Mouse (Mus musculus) erythroblast, embryonic 14.5 days (primary cell): Measurements from ENCODE around the gene Dkc1. TPM values are rescaled to one million over a fixed set of nuclear protein-coding genes. Genes with fewer than 3 reads are reported as not detected.

Source experiments
- H3K27me3 ChIP-seq: 2 replicates; pipeline ENCODE4 v1.6.1; 2012; ENCODE audit warnings: inconsistent platforms; ENCODE audit not compliant: control insufficient read depth
- H3K36me3 ChIP-seq: 2 replicates; pipeline ENCODE4 v1.6.1; 2012; ENCODE audit warnings: mild to moderate bottlenecking, inconsistent platforms; ENCODE audit not compliant: control insufficient read depth
- H3K4me1 ChIP-seq: 2 replicates; pipeline ENCODE4 v1.6.1; 2012; ENCODE audit warnings: inconsistent platforms; ENCODE audit not compliant: control insufficient read depth
- H3K4me3 ChIP-seq: replicated peaks from 2 replicates; pipeline ENCODE3; 2012; ENCODE audit warnings: moderate library complexity, mild to moderate bottlenecking, inconsistent platforms
- H3K9me3 ChIP-seq: 2 replicates; pipeline ENCODE4 v1.6.1; 2012; ENCODE audit warnings: low read length, inconsistent platforms, mixed read lengths; ENCODE audit not compliant: control insufficient read depth
- GATA1 ChIP-seq: IDR thresholded peaks from 2 replicates; pipeline ENCODE4 v1.6.1; 2012; ENCODE audit warnings: low read length, inconsistent platforms, mixed read lengths
- TAL1 ChIP-seq: IDR thresholded peaks from 3 replicates; pipeline ENCODE4 v1.6.1; 2012; ENCODE audit warnings: low read length, inconsistent platforms, mixed read lengths
- polyA plus RNA-seq: library from polyadenylated mRNA; stranded (reverse); fragments of >175 nt; gene quantifications from 2 replicates; pipeline ENCODE4 v1.2.3, GENCODE M21; 2012

Dkc1 gene
- polyA plus RNA-seq = 0.63 and 1.1 TPM in 2 replicates

- peaks cover 7% of the 10 kb centered on the region; the same call in 1 of the 2 replicates for H3K9me3 ChIP-seq
- H3K27me3 ChIP-seq = peaks cover 3% of the 10 kb centered on the region; the same call in 1 of the 2 replicates
- H3K4me1 ChIP-seq = peaks cover 23% of the 10 kb centered on the region
- H3K36me3 ChIP-seq = peaks cover 27% of the 10 kb centered on the region
- no peak for TF ChIP-seq TAL1
- no peak for TF ChIP-seq GATA1
- peak within 1 kb of the TSS; percentile 84 for H3K4me3 ChIP-seq
Measured at GRCm38 (mm10) chrX:75095369-75096162, at the start of gene Dkc1. Dkc1 (plus strand) TSS chrX:75095854.

- Histone ChIP-seq H3K9me3 (no peaks in the 10 kb centered on the region), H3K27me3 (no peaks in the 10 kb centered on the region), H3K4me1 (no peaks in the 10 kb centered on the region), H3K4me3 (no peak overlapping the region), H3K36me3 (no peaks in the 10 kb centered on the region)
- TF ChIP-seq TAL1 = no peak
- TF ChIP-seq GATA1 = no peak
Measured at GRCm38 (mm10) chrX:75045931-75046330, 49.7 kb upstream of the Dkc1 start.

GRCm38 (mm10) chrX:75046921-75047635 is 48.6 kb upstream of the Dkc1 start:
- Histone ChIP-seq H3K4me1 (no peaks in the 10 kb centered on the region), H3K4me3 (no peak overlapping the region), H3K36me3 (no peaks in the 10 kb centered on the region), H3K27me3 (no peaks in the 10 kb centered on the region), H3K9me3 (no peaks in the 10 kb centered on the region)
- TF ChIP-seq GATA1 (no peak), TAL1 (no peak)

DNA sequence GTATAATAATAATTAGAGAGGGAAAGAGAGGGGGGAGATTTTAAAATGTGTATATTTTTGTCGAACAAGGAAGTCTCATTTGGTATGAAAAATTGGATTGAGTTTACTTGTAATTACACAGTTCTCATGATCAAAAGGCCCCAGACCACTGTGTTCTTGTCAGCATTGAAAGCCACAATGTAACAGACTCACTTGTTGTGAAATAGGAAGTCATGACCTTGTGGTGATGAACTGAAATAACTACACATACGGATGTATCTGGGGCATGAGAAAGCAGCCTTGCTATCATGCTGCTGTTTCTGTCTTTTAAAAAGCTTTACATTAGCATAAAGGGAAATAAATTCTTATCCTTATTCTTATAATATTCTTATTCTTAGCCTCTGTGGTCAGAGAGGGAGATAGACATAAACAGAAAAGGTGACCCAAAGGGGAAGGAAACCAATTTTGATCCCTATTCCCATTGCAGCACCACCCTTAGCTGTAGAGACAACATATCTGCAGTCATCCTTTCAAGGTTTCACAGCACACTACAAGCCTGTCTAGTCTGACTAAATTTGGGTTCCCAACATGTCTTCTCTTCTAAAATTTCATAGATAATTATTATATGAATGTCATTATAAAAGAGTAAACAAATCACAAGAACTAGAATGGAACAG is 39.4 kb upstream of the Dkc1 start:
- Histone ChIP-seq H3K36me3 (no peaks in the 10 kb centered on the region), H3K4me3 (no peak overlapping the region), H3K4me1 (no peaks in the 10 kb centered on the region), H3K9me3 (no peaks in the 10 kb centered on the region), H3K27me3 (no peaks in the 10 kb centered on the region)
- TF ChIP-seq GATA1 = no peak
- no peak for TF ChIP-seq TAL1

- no peaks in the 10 kb centered on the region for H3K36me3 ChIP-seq
- H3K9me3 ChIP-seq = no peaks in the 10 kb centered on the region
- H3K27me3 ChIP-seq = no peaks in the 10 kb centered on the region
- H3K4me1 ChIP-seq = peaks cover 14% of the 10 kb centered on the region
- TF ChIP-seq TAL1 (no peak), GATA1 (no peak)
- no peak overlapping the region for H3K4me3 ChIP-seq
Measured at GRCm38 (mm10) chrX:75082351-75082750, 13.3 kb upstream of the Dkc1 start.

DNA sequence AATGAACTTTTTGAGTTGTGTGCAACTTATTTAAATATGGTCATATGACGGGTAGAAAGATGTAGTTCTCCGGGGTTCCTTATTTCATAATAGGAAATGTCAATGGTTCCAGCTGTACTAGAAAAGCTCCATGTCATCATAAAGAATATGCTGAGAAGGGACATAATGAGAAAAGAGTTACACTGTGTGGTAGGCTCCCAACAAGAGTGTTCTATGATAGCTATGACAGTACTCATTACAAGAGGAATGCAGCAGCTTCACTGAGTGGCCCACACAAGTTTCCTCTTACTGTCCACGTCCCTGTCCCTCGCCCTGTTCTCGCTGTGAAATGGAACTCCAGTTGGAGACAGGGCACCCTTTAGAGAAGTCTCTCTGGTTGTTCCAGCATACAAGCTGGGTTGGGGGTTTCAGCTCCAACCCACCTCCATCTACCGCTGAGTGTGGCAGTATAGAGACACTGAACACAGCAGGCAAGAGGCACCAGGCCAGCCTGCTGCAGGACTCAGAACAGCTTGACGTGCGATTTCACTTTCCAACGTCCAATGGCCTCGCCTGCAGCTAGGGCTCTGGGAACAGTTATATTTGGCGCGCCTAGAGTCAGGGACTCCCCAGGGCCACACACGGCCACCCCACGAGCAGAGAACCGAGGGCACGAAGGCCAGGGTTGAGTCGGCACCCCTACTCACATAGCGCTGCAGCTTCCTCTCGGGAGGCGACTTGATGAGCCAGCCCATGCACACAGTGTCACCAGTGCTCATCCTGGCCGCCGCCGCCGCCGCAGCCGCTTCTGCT is 11.5 kb upstream of the Dkc1 start:
- no peaks in the 10 kb centered on the region; the same call in 1 of the 2 replicates for H3K27me3 ChIP-seq
- no peaks in the 10 kb centered on the region for H3K9me3 ChIP-seq
- no peaks in the 10 kb centered on the region for H3K36me3 ChIP-seq
- TF ChIP-seq TAL1 = no peak
- TF ChIP-seq GATA1 = no peak
- peaks cover 14% of the 10 kb centered on the region for H3K4me1 ChIP-seq
- peak overlapping the region; percentile 80 for H3K4me3 ChIP-seq

GRCm38 (mm10) chrX:75084774-75085508 is 10.7 kb upstream of the Dkc1 start, which contains the start of gene Gab3:
Gab3 (minus strand) TSS chrX:75085458.
- no peaks in the 10 kb centered on the region for H3K9me3 ChIP-seq
- H3K4me1 ChIP-seq = peaks cover 14% of the 10 kb centered on the region
- H3K4me3 ChIP-seq = peak within 1 kb of the TSS; percentile 80
- TF ChIP-seq TAL1 = no peak
- TF ChIP-seq GATA1 = no peak
- H3K36me3 ChIP-seq = no peaks in the 10 kb centered on the region
- H3K27me3 ChIP-seq = peaks cover 2% of the 10 kb centered on the region; the same call in 1 of the 2 replicates

GRCm38 (mm10) chrX:75085654-75086053 is 10.0 kb upstream of the Dkc1 start:
- Histone ChIP-seq H3K9me3 (no peaks in the 10 kb centered on the region), H3K27me3 (peaks cover 2% of the 10 kb centered on the region; the same call in 1 of the 2 replicates), H3K4me1 (peaks cover 14% of the 10 kb centered on the region), H3K4me3 (no peak overlapping the region), H3K36me3 (no peaks in the 10 kb centered on the region)
- TF ChIP-seq GATA1 (no peak), TAL1 (no peak)
